Mouse (Mus musculus): ENCODE measurements around the gene Otof.

GRCm38 (mm10) chr5:30444327-30444895 is 17.3 kb downstream of the Otof start:
- no peak for TF ChIP-seq CTCF (IDR thresholded peaks at IDR 0.05; ENCODE audit: low read depth)
- no peak for TF ChIP-seq EP300 (IDR thresholded peaks at IDR 0.05; ENCODE audit: low read depth)
